Mouse (Mus musculus) heart, embryonic 10.5 days (tissue): ENCODE measurements at regions not wholly inside any gene's neighbourhood (a gene's known extent, or its start where the extent isn't known, plus 50 kb on each side); places are given as distances from the start of the nearest gene placed in this dataset.
"Not testable (repeated sequence)": the region's sequence is repeated elsewhere in the genome, so short reads cannot be mapped to it uniquely, and the experiment has no call there.

Experiments
- DNase-seq: peaks from one replicate; pipeline ENCODE4 v3.0.0-alpha.2; 2017; ENCODE audit warnings: low spot score
- H3K27ac ChIP-seq: fragments of 300-500 bp; sonication (generic); 2 replicates; pipeline ENCODE4 v1.5.1; 2016; ENCODE audit warnings: mild to moderate bottlenecking
- H3K27me3 ChIP-seq: fragments of 300-500 bp; sonication (generic); 2 replicates; pipeline ENCODE4 v1.6.1; 2016; ENCODE audit warnings: mild to moderate bottlenecking; ENCODE audit not compliant: poor library complexity, insufficient read depth, severe bottlenecking
- H3K36me3 ChIP-seq: fragments of 300-500 bp; sonication (generic); 2 replicates; pipeline ENCODE4 v1.6.1; 2016; ENCODE audit warnings: mild to moderate bottlenecking, moderate library complexity
- H3K4me1 ChIP-seq: fragments of 300-500 bp; sonication (generic); 2 replicates; pipeline ENCODE4 v1.6.1; 2016; ENCODE audit warnings: mild to moderate bottlenecking
- H3K4me3 ChIP-seq: fragments of 300-500 bp; sonication (generic); 2 replicates; pipeline ENCODE4 v1.5.1; 2016; ENCODE audit warnings: mild to moderate bottlenecking, moderate library complexity
- H3K9me3 ChIP-seq: fragments of 300-500 bp; sonication (generic); 2 replicates; pipeline ENCODE4 v1.6.1; 2016; ENCODE audit warnings: mild to moderate bottlenecking, moderate library complexity
- WGBS: fragments of 180-500 bp; shearing (Covaris S2); methylation state at CpG from one replicate; pipeline ENCODE4 v1.1.7; 2016; 5-methylcytosine and 5-hydroxymethylcytosine counted together

DNA sequence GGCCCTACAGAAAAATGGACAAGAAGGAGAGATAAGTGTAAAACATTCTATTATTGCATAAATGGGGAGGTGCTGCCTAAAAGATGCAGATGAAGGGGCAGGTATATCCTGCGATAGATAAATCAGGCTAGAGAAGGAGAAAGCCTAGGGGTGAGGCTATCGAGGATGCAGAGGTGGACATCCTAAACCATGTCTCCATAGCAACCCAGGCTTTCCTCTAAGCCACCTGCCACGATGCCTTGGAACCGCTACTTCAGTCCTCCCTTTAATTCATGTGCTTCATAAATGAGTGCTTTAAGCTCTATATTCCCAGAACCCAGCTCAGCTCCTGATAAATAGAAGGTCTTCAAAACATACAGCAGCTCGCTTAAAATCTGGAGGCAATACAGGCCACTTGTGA, 179.3 kb upstream of the Serp2 start:
- 88% methylated on average over 5 of the region's 5 CpGs for WGBS
- no peak for DNase-seq
- H3K9me3 ChIP-seq, result no peaks in the 10 kb centered on the region
- no peak overlapping the region for H3K4me3 ChIP-seq
- H3K27me3 ChIP-seq, result no peaks in the 10 kb centered on the region
- peaks cover 43% of the 10 kb centered on the region for H3K4me1 ChIP-seq
- H3K27ac ChIP-seq, result no peak overlapping the region
- H3K36me3 ChIP-seq, result no peaks in the 10 kb centered on the region

DNA sequence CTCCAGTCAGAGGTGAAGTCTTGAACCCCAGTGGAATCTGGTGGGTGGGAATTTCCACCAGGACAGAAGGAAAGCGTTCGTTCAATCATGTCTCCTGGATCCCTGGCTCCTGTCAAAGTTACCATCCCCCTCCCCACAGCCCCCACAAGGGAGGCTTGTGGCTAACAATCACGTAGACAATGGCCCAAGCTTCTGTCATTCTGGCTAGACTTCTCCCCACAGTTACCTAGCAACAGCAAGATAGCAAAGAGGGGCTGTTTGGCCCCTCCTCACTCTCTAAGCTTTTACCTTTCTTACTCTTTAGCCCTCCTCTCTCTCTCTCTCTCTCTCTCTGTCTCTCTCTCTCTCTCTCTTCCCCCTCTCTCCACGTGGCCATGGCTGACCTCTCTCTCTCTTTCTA, 178.4 kb upstream of the Serp2 start:
- H3K4me1 ChIP-seq, result peaks cover 49% of the 10 kb centered on the region
- no peaks in the 10 kb centered on the region for H3K36me3 ChIP-seq
- H3K4me3 ChIP-seq, result no peak overlapping the region
- 36% methylated on average over 4 of the region's 4 CpGs for WGBS
- H3K27ac ChIP-seq, result peak overlapping the region; percentile 70
- H3K27me3 ChIP-seq, result no peaks in the 10 kb centered on the region
- DNase-seq, result no peak
- no peaks in the 10 kb centered on the region for H3K9me3 ChIP-seq

DNA sequence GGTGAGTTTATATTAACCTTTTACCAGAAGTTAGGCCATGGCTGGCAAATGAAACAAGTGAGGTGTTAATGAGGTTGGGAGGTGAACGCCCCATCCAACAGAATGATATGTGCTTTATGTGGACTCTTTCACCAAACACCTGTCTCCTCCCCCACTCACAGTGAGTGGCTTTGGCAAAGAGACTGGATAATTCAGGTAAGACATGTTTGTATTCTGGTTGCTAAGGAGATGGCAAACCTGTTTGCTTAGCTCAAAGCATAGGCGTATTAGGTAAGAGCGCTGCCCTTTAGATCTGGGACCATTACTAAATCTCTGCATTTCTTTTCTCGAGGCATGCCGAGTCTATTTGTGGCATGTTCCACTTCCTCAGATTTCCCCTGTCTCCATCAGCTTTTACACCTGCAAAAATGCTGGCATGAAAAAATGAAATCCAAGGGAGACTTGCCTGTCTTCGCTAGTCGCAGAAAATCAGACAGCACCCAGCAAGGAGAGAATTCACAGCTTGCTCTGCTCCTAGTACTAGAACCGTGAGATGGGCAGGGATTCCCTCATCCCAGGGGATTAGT, 176.7 kb upstream of the Serp2 start:
- Histone ChIP-seq H3K4me3 (no peak overlapping the region), H3K27me3 (no peaks in the 10 kb centered on the region), H3K9me3 (no peaks in the 10 kb centered on the region), H3K4me1 (peaks cover 42% of the 10 kb centered on the region), H3K36me3 (no peaks in the 10 kb centered on the region), H3K27ac (no peak overlapping the region)
- DNase-seq, result no peak
- 83% methylated on average over 8 of the region's 8 CpGs for WGBS

DNA sequence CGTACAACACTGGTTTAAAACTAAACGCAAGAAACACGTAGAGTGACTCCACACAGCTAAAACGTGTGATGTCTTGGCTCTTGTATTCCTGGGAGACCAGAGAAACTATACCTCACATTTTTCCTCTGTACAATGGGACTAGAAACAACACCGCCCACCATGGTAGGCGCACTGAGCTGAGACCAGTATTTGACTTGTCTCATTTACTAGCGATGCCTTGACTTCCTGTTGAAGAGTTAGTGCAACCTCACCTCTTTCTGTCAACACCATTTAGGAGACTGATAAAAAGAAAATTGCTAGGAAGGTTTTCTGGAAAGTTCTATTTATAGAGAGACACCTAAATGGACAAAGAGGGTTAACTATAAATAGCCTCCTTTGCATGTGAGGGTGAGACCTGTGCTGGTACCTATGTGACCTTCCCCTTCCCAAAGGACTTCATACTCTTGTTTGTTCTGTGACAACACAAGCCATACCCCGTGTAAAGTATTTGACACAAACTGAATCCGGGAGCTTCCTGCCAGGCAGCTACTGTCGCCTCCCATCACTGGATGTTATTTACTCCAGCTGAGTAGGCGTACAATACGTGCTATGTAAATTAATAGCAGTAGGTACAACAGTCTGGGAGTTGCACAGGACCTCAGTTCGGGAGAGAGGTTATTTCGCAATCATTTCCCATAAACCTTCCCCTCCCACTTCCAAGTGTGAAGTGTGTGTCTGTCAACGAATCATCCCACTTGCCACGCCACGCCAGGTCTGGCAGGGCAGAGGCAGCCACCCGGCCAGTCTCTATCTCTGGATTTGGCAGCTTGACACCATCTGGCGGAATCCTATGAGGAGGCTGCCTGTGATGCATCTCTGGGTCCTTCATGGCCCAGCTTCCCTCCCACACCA, 174.7 kb upstream of the Serp2 start:
- 42% methylated on average over 19 of the region's 19 CpGs for WGBS
- Histone ChIP-seq H3K36me3 (no peaks in the 10 kb centered on the region), H3K27me3 (no peaks in the 10 kb centered on the region), H3K4me3 (no peak overlapping the region; the same call in 1 of the 2 replicates), H3K9me3 (no peaks in the 10 kb centered on the region), H3K27ac (peak overlapping the region; percentile 81), H3K4me1 (peaks cover 33% of the 10 kb centered on the region)
- no peak for DNase-seq

DNA sequence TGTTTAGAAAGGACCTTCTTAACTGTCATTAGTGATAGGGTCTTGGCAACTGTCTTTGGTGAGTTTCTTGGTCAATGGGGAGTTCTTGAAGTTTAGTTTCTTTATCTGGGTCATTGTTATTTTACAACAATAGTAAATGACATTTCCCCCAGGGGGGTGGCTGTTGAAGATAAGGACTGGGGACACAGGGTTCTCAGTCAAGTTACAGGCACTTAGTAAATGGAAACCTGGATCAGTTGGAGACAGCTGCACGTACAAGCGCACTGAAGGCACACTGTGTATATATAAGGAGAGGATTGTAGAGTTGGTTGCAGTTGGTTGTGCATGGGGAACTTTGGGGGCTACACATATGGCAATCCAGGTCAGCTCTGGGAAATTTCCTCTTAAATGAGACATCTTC, 169.2 kb upstream of the Serp2 start:
- no peaks in the 10 kb centered on the region for H3K9me3 ChIP-seq
- WGBS, result 60% methylated on average over 2 of the region's 2 CpGs
- H3K27ac ChIP-seq, result no peak overlapping the region
- DNase-seq, result no peak
- no peaks in the 10 kb centered on the region for H3K27me3 ChIP-seq
- peaks cover 30% of the 10 kb centered on the region for H3K4me1 ChIP-seq
- H3K36me3 ChIP-seq, result no peaks in the 10 kb centered on the region
- no peak overlapping the region for H3K4me3 ChIP-seq

DNA sequence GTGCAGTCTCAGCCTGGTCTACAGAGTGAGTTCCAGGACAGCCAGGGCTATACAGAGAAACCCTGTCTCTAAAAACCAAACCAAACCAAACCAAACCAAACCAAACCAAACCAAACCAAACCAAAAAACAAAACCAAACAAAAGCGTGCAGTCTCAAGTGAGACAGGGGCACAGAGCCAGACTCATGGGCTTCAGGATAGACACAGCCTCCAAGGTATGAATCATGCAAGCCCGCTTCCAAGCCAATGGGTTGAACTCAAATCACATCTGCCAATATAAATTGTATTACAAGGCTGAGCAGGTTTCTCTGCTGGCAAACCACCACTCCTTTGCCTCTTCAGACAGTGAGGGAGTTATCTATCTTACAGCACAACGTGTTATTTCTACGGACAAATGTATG, 168.5 kb upstream of the Serp2 start:
- not testable (repeated sequence) for H3K36me3 ChIP-seq, H3K27me3 ChIP-seq, H3K4me3 ChIP-seq, H3K9me3 ChIP-seq, H3K27ac ChIP-seq, DNase-seq
- H3K4me1 ChIP-seq, result peaks cover 24% of the 10 kb centered on the region
- WGBS, result 81% methylated on average over 4 of the region's 4 CpGs

DNA sequence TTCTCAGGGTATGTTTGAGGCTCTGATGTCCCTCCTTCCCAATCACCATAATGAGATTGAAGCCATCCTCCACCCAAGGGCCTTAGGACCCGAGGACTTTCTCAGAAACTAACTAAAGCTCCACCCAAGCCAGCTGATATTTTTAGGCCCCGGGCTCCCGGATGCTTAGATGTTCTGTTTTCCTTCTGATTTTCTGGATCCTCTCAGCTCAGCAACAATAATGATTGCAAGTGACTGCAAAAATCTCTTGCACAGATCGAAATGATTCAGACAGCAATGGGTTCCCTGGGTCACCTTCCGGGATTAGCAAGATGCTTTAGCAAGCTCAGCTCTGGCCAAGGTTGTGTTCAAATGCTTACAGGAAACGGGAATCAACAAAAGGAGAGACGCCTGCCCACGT, 168.1 kb upstream of the Serp2 start:
- Histone ChIP-seq H3K27me3 (no peaks in the 10 kb centered on the region), H3K36me3 (no peaks in the 10 kb centered on the region), H3K27ac (peak overlapping the region; percentile 37; the same call in 1 of the 2 replicates), H3K9me3 (no peaks in the 10 kb centered on the region), H3K4me3 (no peak overlapping the region), H3K4me1 (peaks cover 24% of the 10 kb centered on the region)
- no peak for DNase-seq
- WGBS, result 69% methylated on average over 8 of the region's 8 CpGs

DNA sequence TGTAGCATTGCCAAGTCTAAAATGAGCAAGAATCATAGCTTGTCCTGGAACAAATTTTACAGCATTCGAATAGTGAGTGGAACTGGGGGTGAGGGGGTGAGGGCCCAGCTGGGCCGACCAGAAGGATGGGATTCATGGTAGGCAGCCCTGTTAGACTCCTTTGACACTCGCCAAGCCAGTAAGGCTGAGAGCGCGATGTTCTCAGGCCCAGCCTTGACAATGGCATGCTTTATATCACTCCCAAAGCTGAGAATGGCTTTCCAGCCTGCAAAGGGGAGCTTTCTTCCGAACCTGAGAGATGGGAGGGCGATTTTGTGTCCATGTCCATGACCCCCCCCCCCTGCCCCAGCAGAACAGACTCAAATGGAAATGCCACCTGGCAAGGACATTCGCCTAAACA, 167.7 kb upstream of the Serp2 start:
- Histone ChIP-seq H3K4me3 (no peak overlapping the region), H3K9me3 (no peaks in the 10 kb centered on the region), H3K27me3 (no peaks in the 10 kb centered on the region), H3K27ac (peak overlapping the region; percentile 37; the same call in 1 of the 2 replicates), H3K4me1 (peaks cover 24% of the 10 kb centered on the region), H3K36me3 (no peaks in the 10 kb centered on the region)
- WGBS, result 78% methylated on average over 8 of the region's 8 CpGs
- DNase-seq, result no peak

DNA sequence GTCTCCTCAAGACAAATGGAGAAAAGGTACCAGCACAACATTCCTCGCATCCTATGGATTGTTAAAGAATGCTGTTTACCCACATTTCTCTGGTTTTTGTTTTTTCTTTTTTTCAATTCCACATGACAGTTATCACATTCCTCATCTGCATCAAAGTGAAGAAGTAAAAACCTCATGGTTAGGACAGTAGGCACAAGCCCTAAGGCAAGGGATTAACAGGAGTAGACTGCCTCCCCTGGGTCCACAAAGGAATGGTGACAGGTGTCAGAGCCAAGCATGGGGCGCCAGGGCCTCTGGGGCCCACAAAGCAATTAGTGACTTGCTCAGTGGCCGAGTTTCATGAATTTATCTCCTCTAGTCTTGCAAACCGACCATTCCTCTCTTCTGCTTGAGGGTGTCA, 166.9 kb upstream of the Serp2 start:
- H3K36me3 ChIP-seq, result no peaks in the 10 kb centered on the region
- no peak for DNase-seq
- H3K9me3 ChIP-seq, result no peaks in the 10 kb centered on the region
- H3K4me3 ChIP-seq, result no peak overlapping the region
- 53% methylated on average over 4 of the region's 4 CpGs for WGBS
- H3K4me1 ChIP-seq, result peaks cover 24% of the 10 kb centered on the region
- H3K27me3 ChIP-seq, result no peaks in the 10 kb centered on the region
- 0 out of 2 replicates have a peak overlapping the region, but pooled peaks have one; percentile 6 for H3K27ac ChIP-seq

DNA sequence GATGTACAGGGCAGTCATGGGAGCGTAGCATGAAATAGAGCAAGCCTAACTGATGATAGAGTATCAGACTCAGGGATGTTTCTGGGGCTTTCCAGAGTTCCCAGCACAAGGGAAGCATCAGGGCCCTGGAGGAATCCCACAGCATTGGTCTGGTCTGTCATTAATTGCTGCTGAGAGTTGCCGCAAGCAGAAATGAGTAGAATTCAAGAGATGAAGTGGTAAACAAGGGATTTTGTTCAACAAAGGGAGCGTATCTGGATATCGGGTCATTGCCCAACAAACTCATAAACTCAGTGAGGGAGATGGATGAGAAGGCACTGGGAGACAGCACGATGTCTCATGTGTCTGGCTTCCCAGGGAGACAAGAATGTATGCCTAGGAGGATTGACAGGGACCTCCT, 165.6 kb upstream of the Serp2 start:
- Histone ChIP-seq H3K27ac (peak overlapping the region; percentile 29; the same call in 1 of the 2 replicates), H3K27me3 (no peaks in the 10 kb centered on the region), H3K9me3 (no peaks in the 10 kb centered on the region), H3K4me3 (no peak overlapping the region), H3K36me3 (no peaks in the 10 kb centered on the region), H3K4me1 (peaks cover 24% of the 10 kb centered on the region)
- WGBS, result 91% methylated on average over 5 of the region's 5 CpGs
- DNase-seq, result no peak

DNA sequence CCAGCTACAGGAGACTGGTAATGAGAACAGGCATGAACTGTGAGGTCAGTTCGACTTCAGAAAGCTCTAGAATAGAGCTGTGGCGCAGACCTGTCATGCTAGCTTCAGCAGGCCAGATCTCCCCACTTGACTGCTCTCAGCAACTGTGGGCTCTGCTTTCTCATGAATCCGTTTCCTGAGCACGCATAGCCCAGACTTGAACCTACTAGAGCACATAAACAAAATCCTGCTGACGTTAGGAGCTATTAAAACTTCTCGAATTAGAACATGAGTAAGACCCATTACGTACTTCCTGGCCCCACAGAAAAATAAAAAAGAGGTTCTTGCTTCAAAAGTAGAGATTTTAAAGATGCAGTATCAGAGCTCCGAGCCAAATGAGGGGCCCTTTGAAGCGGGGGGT, 165.1 kb upstream of the Serp2 start:
- Histone ChIP-seq H3K36me3 (no peaks in the 10 kb centered on the region), H3K4me3 (no peak overlapping the region), H3K4me1 (peaks cover 24% of the 10 kb centered on the region), H3K27me3 (no peaks in the 10 kb centered on the region), H3K27ac (0 out of 2 replicates have a peak overlapping the region, but pooled peaks have one; percentile 36), H3K9me3 (no peaks in the 10 kb centered on the region)
- DNase-seq, result no peak
- WGBS, result 83% methylated on average over 9 of the region's 9 CpGs

DNA sequence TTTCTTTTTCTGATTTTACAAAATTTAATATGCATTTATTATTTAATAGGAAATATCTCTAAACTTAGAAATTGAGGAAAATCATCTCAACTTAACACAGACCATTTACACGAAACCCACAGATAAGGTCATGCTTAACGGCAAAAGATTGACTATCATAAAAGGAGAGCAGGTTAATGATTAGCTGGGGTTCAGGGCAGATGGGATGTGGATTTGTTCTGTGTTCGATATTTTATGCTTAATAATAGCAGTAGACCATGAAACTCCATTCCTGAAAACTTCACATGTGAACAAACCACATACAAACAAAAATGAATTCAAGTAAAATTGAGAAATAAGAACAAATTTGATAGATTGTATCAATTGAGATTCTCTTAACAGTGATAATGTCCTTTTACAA, 160.4 kb upstream of the Serp2 start:
- 89% methylated on average over 3 of the region's 3 CpGs for WGBS
- no peaks in the 10 kb centered on the region for H3K36me3 ChIP-seq

DNA sequence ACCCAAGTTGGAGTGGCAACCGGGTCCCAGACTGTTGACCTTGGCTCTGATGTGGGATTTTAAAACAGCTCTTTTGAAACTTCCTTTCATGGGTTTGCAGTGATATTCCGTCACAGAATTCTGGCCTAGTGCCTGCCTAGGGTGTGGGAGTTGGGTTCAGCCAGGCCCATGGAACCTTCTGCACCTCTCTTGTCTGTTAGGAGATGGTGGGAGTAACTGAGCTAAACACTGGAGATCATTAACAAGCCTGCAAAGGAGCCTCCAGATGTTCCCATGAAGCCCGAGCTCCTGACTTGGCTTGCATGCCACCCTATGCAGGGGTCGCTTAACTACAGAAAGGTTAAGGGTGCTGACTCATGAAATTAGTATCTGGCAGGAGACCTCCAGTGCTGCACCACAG, 158.0 kb upstream of the Serp2 start:
- no peak overlapping the region for H3K4me3 ChIP-seq
- no peaks in the 10 kb centered on the region for H3K9me3 ChIP-seq
- peak overlapping the region; percentile 32 for H3K27ac ChIP-seq
- no peaks in the 10 kb centered on the region for H3K36me3 ChIP-seq
- no peak for DNase-seq
- WGBS, result 63% methylated on average over 4 of the region's 4 CpGs
- H3K4me1 ChIP-seq, result peaks cover 32% of the 10 kb centered on the region
- no peaks in the 10 kb centered on the region for H3K27me3 ChIP-seq

More for the DNA sequence above, 160.4 kb upstream of the Serp2 start:
- Histone ChIP-seq H3K4me3 (no peak overlapping the region), H3K27me3 (no peaks in the 10 kb centered on the region), H3K27ac (no peak overlapping the region), H3K4me1 (peaks cover 28% of the 10 kb centered on the region), H3K9me3 (no peaks in the 10 kb centered on the region)
- DNase-seq, result no peak
